Mouse (Mus musculus) erythroblast, adult 5-6 weeks (primary cell): Measurements from ENCODE around the gene Cct4. TPM values are rescaled to one million over a fixed set of nuclear protein-coding genes. Genes with fewer than 3 reads are reported as not detected.

Experiments
- ATAC-seq: replicated peaks from 2 replicates; pipeline ENCODE4 v1.8.0; 2016; ENCODE audit warnings: moderate number of reproducible peaks, mild to moderate bottlenecking, moderate TSS enrichment, inconsistent platforms; ENCODE audit not compliant: poor library complexity, low FRiP score, severe bottlenecking
- total RNA-seq, 2 experiments: library from RNA; stranded (forward) in 1 of 2; stranded (reverse) in 1 of 2; fragments of 150-400 nt in 1 of 2; fragments of 200-764, 138-1000 nt in 1 of 2; gene quantifications; 2 replicates each; pipeline versions ENCODE4 v1.2.3 to v1.2.4; 2015 to 2017; ENCODE audit warnings: low replicate concordance in 2 of 2

The Cct4 gene
- total RNA-seq, 2 experiments from 2014 or later = 49.6 to 82.0 TPM

DNA sequence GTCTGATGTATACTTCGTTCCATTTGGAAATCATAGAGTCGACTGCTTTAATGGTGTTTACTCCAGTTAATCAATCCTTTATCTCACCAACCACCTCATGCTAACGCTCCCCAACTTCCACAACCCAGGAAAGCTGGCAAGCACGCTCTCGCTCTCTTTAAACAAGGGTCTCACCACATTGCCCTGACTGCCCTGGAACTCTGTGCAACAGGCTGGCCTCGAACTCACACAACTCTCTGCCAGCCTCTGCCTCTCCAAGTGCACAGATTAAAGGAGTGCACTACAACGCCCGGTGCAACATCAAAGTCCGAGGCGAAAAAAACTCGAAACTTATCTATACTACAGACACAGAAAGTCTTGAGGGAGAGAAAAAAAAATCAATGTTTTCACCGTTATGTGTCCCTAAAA, 8.8 kb upstream of the Cct4 start:
- ATAC-seq = peak; percentile 44

GRCm38 (mm10) chr11:22981984-22982757, 8.1 kb upstream of the Cct4 start, which contains the start of the genes Gm28048 and Commd1:
Gene Gm28048 (minus strand): TSS chr11:22982090.
Gene Commd1 (minus strand): TSS chr11:22982382.
- ATAC-seq = peak; percentile 90

DNA sequence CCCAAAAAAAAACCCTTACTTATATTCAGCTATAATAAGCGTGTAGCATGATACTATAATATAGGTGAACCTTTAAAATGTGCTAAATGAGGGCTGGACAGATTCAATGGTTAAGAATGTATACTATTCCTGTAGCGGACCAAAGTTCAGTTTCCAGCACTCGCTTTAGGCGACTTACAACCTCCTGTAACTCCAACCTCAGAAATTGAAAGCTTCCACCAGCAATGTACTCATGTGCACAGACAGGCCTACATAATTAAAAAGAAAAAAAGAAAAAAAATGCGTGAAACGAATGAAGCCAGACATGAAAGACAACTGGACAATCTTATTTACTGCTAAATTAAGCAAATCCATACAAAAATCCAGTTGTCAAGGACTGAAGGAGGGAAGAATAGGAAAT, 7.5 kb upstream of the Cct4 start:
- ATAC-seq = no peak

- ATAC-seq = no peak
Observed at GRCm38 (mm10) chr11:22985510-22985909, 4.8 kb upstream of the Cct4 start.

DNA sequence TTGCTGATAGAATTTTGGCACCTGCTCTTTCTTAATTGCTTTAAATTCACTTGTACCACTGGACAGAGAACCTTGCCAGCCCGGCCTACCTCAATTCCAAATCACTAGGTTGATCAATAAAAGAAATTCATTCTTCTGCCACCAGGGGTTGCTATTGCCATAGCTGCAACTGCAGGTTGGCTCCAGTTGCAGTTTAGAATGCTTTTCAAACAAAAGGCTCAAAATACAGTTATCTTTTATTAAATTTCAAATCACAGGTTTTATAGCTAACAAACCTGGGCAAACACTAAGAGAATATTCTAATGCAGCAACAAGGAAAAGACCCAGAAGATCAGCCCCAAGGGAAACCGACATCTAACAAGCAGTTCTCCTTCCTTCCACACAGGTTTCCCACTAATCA, 3.0 kb upstream of the Cct4 start:
- peak; percentile 51 for ATAC-seq

GRCm38 (mm10) chr11:22989786-22990185, 533 bp upstream of the Cct4 start:
- ATAC-seq = no peak

DNA sequence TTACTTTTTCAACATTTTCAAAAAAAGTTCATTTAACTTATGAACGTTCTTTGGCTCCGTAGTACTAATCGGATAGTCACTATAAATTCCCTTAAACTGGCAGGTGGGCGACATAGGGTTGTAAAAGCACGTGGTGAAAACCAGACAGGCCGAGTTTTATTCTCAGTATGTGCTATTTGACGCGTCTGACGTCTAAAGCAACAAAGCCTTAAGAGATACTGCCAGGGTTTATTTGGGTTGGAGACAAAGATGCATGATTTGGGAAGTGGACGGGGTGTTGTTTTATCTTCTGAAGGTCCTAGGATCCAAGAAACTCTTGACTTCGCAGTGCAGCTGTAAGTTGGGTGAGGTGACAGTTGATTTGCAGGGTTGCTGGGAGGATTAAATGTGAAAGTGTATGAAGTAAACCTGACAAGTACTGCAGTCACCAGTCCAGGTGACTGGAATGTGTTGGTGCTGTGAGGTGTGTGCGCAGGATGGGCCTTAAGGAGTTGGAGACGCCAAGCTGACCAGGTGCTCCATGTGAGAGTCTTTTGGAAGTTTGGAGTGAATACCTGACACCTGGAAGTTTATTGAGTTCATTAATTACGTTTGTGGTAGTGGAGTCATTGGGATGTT, 1.0 kb downstream of the Cct4 start:
- no peak for ATAC-seq

GRCm38 (mm10) chr11:22994271-22994670, 4.0 kb downstream of the Cct4 start:
- ATAC-seq = no peak

DNA sequence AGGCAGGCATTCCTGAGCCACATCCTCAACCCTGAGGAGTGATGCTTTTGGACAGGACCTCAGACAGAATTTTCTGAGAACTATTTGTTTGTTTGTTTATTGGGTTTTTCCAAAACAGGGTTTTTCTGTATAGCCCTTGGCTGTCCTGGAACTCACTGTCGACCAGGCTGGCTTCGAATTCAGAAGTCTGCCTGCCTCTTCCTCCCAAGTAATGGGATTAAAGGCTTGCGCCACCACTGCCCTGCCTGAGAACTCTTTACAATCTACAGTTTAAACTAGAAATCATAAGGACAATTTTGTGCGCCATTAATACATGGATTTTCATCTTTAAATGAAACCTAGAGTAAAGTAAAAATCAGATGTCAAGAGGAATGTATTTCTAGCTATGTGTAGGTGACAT, 5.1 kb downstream of the Cct4 start:
- ATAC-seq = no peak

- peak; percentile 94 for ATAC-seq
Observed at GRCm38 (mm10) chr11:22998308-22998707, 8.0 kb downstream of the Cct4 start.

DNA sequence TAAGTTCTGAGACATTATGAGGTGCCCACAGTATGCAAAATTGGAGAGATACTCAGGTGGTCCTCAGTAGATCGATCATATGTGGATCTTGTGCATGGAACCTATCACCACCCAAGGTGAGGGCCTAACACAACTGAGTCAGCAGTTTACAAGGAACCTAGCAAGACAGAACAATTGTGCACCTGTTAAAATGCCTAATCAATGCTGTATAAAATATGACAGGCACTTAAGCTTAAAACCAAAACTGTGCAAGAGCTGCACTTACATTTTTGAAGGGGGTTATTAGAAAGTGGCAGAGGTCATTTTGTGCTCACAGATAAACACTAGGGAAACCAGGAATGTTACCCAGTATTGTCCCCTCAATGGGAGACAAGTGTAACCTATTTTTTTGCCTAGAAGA, 15.0 kb downstream of the Cct4 start:
- no peak for ATAC-seq

DNA sequence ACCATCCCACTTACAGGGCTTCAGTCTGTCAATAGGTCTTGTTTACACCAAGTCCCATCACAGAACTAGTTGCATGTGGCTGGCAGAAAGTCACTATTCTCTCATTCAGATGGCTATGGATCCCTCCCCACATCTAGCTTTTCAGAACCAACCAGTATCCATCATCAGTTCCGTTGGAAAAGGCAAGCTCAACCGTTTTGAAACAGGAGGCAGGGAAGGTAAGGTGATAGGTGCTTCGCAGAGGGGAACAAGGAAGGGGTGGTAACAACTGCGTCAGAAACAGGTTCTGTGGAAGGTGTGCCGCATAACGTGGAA, 16.8 kb downstream of the Cct4 start:
- ATAC-seq = no peak

GRCm38 (mm10) chr11:23007481-23008180, 17.3 kb downstream of the Cct4 start, which contains the start of gene Fam161a:
Gene Fam161a (plus strand): TSS chr11:23007531.
- ATAC-seq = peak; percentile 95

GRCm38 (mm10) chr11:23008181-23008823, 18.0 kb downstream of the Cct4 start:
- ATAC-seq = peak; percentile 87

GRCm38 (mm10) chr11:23008824-23009200, 18.5 kb downstream of the Cct4 start:
- no peak for ATAC-seq

- ATAC-seq = no peak
Observed at GRCm38 (mm10) chr11:23013096-23013495, 22.8 kb downstream of the Cct4 start.

- peak; percentile 76 for ATAC-seq
Observed at GRCm38 (mm10) chr11:23013580-23014294, 23.4 kb downstream of the Cct4 start.

- ATAC-seq = no peak
Observed at GRCm38 (mm10) chr11:23014996-23015395, 24.7 kb downstream of the Cct4 start.

DNA sequence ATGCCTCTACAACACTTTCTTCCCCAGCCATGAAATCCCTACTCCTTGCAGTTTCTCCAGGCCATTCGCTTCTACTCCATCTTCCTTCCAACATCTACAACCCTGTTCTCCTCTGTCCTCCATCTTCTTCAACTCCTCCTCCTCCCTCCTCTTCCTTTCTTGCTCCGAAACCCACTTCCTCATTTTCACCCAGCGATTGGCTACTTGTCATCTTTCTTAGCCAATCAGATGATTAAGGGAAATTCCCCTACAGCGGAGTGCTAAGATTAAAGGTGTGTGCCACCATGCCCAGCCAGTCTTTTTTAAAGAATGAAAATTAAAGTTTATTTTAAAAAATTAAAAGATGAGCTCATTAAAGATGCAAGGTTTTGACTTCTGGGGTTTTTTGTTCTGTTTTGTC, 27.6 kb downstream of the Cct4 start:
- ATAC-seq = no peak
